Mouse (Mus musculus): ENCODE measurements around the gene Cntfr. TPM values are rescaled to one million over a fixed set of nuclear protein-coding genes. Genes with fewer than 3 reads are reported as not detected.

Cntfr gene
- polyA plus RNA-seq, 1 experiment, result 101 TPM

DNA sequence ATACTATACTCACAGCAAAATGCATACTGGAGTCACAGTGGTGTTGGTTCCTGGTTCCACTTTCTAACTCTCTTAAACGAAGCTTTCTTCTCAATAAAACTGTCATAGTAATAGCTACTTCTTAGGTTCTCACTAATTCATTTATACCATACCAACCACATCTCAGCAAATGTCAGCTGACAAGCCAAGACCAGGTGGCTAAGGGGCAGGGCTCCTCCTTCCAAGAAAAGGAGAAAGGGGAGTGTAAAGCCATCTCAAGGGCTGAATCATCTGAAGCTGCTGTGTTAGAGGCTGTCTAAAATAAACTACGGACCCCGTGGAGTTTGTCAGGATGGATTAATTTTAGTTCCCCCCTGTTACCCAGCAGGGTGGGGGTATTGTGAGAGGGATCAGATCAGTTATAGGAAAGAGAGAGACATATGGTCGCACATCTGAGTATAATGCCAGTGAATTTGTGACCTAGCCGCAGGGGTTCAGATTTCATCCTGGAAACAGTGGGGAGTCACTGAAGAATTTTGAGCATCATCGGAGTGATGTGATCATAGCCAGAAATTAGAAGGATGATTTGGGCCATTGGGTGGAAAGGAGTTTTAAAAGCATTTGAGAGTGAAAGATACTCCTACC is 55.6 kb downstream of the Cntfr start:
- 21% methylated on average over 6 of the region's 6 CpGs for WGBS
- Histone ChIP-seq H3K4me3 (replicated peaks; ENCODE audit: insufficient read depth, low read depth, low read length) (no peak overlapping the region), H3K27ac (ENCODE audit: insufficient read depth, low read length) (no peak overlapping the region), H3K4me1 (ENCODE audit: control insufficient read depth, insufficient read depth, low read length) (peaks cover 31% of the 10 kb centered on the region), H3K27me3 (ENCODE audit: control insufficient read depth, insufficient read depth, low read length) (no peaks in the 10 kb centered on the region)
- peak in 1 of 2 experiments; percentile 47 for DNase-seq
- no peak for TF ChIP-seq POLR2A (IDR thresholded peaks at IDR 0.05; ENCODE audit: borderline replicate concordance, insufficient read depth, low read length)

DNA sequence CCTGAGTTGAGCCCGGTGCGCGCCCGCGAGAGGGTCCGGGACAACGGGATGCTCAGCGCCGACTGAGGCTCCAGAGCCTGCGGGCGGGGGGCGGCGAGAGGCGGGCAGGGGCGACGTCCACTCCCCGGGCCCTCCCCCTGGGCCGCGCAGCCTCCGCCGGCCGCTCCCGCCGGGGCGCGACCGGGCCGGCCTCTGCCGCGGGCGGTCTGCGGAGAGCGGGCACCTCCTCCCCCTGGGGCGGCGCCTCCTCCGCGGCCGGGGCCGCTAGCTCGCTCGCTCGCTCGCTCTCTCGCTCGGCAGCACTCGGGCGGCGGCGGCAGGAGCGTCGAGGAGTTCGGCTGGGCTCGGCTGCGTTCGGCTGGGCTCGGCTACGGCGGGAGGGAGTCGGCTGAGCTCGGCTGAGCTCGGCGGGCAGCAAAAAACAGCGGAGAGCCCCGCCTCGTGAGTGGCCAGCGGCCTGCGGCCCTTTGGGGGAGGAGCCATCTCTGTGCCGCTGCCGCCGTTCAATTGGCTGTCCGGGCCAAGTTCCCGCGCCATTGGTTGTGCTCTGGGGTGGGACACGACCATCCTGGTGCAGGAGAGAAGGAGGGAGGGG is 56.9 kb downstream of the Cntfr start, which contains the start of gene Enho:
TSS of gene Enho (minus strand) at position 412 of the 595 bp plus-strand sequence.
- Histone ChIP-seq H3K27me3 (ENCODE audit: control insufficient read depth, insufficient read depth, low read length) (no peaks in the 10 kb centered on the region), H3K4me1 (ENCODE audit: control insufficient read depth, insufficient read depth, low read length) (peaks cover 44% of the 10 kb centered on the region), H3K4me3 (replicated peaks; ENCODE audit: insufficient read depth, low read depth, low read length) (peak within 1 kb of the TSS; percentile 95), H3K27ac (ENCODE audit: insufficient read depth, low read length) (peak within 1 kb of the TSS; percentile 94)
- DNase-seq, result peak; percentile 96 to 98
- WGBS, result 2% methylated on average over 57 of the region's 74 CpGs
- peak; percentile 39; the same call in 1 of the 2 replicates for TF ChIP-seq POLR2A (IDR thresholded peaks at IDR 0.05; ENCODE audit: borderline replicate concordance, insufficient read depth, low read length)
- TF ChIP-seq CTCF (IDR thresholded peaks at IDR 0.05; ENCODE audit: borderline replicate concordance, insufficient read depth, low read depth, low read length), result no peak

DNA sequence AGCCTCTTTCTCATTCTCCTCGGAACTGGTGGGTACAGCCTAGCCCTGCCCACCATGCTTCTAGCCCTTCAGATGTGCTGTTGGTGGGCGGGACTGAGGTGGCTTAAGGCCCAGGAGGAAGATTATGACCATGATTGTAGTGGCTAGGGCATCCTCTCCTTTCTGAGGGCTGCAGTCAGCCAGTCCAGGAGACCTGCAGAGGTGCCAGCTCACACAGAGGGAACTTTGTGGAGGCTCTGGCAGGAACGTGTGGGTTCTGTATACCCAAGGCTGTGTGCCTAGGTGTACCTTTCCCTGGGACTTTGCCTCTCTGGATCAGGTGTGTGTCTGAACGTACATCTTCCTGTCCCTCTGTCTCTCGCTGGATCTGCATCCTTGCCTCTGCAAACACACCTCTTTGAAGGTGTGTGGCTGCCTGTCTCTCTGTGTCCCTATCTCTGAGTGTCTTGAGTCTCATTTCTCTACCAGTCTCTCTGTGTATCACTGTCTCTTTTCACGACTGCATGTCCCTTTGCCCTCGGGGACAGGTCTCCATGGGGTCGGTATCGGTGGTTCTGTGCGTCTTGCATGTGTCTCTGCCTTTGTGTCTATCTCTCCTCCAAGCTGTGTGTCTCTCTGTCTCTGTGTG is 57.6 kb downstream of the Cntfr start:
- 5% methylated on average over 10 of the region's 10 CpGs for whole genome bisulfite sequencing
- TF ChIP-seq CTCF (IDR thresholded peaks at IDR 0.05; ENCODE audit: borderline replicate concordance, insufficient read depth, low read depth, low read length) (no peak), POLR2A (IDR thresholded peaks at IDR 0.05; ENCODE audit: borderline replicate concordance, insufficient read depth, low read length) (no peak)
- peak; percentile 60 to 72 for DNase-seq
- Histone ChIP-seq H3K27me3 (ENCODE audit: control insufficient read depth, insufficient read depth, low read length) (no peaks in the 10 kb centered on the region), H3K4me1 (ENCODE audit: control insufficient read depth, insufficient read depth, low read length) (peaks cover 46% of the 10 kb centered on the region), H3K4me3 (replicated peaks; ENCODE audit: insufficient read depth, low read depth, low read length) (peak overlapping the region; percentile 95), H3K27ac (ENCODE audit: insufficient read depth, low read length) (peak overlapping the region; percentile 94)

DNA sequence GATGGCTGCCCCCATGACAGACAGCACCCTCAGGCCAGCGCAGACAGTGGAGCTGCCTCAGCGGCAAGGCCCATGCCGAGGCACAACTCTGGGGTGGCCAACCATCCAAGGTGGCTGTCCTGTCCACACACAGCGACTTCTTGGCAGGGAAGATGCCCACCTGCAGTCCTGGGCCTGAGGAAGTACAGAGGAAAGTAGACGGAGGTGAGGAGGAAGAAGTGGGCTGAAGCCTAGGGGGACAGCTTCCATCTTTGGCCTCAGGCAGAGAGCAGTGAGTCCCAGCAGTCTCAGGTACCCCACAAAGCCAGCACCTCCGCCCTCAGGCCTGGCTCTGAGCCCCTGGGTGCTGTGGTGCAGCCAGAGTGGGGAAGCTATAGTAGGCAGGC is 58.1 kb downstream of the Cntfr start:
- H3K27ac ChIP-seq (ENCODE audit: insufficient read depth, low read length), result peak overlapping the region; percentile 94
- H3K4me1 ChIP-seq (ENCODE audit: control insufficient read depth, insufficient read depth, low read length), result peaks cover 46% of the 10 kb centered on the region
- DNase-seq, result peak in 1 of 2 experiments; percentile 45
- H3K27me3 ChIP-seq (ENCODE audit: control insufficient read depth, insufficient read depth, low read length), result no peaks in the 10 kb centered on the region
- WGBS, result 20% methylated on average over 6 of the region's 6 CpGs
- H3K4me3 ChIP-seq (replicated peaks; ENCODE audit: insufficient read depth, low read depth, low read length), result peak overlapping the region; percentile 95
- no peak for TF ChIP-seq CTCF (IDR thresholded peaks at IDR 0.05; ENCODE audit: borderline replicate concordance, insufficient read depth, low read depth, low read length)
- no peak for TF ChIP-seq POLR2A (IDR thresholded peaks at IDR 0.05; ENCODE audit: borderline replicate concordance, insufficient read depth, low read length)

DNA sequence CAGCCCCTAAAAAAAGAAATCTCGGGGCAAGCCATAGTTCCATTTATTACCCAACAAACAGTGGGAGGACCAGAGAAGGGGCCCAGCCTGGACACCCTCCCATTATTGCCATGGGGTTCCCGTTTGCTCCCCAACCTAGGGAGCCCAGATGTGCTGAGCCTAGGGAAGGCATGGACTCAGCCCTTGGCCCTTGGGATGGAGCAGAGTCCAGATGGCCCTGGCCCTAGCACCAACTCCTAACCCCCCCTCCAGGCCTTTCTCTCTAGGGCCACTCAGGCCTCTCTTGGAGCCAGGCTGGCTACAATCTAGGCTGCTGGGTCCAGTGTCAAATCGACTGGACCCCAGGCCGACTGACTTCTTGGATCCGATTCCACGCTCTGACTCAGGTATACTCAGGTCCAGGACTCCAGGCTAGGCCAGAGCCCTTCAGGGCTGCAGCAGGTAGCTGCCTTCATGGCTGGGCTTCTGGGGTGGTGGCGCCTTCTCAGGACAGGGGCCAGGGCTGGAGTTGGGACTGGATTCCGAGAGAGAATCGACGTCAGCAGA is 58.6 kb downstream of the Cntfr start:
- 51% methylated on average over 10 of the region's 10 CpGs for WGBS
- H3K27me3 ChIP-seq (ENCODE audit: control insufficient read depth, insufficient read depth, low read length), result no peaks in the 10 kb centered on the region
- peak overlapping the region; percentile 95 for H3K4me3 ChIP-seq (replicated peaks; ENCODE audit: insufficient read depth, low read depth, low read length)
- H3K4me1 ChIP-seq (ENCODE audit: control insufficient read depth, insufficient read depth, low read length), result peaks cover 46% of the 10 kb centered on the region
- no peak for TF ChIP-seq POLR2A (IDR thresholded peaks at IDR 0.05; ENCODE audit: borderline replicate concordance, insufficient read depth, low read length)
- TF ChIP-seq CTCF (IDR thresholded peaks at IDR 0.05; ENCODE audit: borderline replicate concordance, insufficient read depth, low read depth, low read length), result no peak
- H3K27ac ChIP-seq (ENCODE audit: insufficient read depth, low read length), result peak overlapping the region; percentile 94
- no peak for DNase-seq

DNA sequence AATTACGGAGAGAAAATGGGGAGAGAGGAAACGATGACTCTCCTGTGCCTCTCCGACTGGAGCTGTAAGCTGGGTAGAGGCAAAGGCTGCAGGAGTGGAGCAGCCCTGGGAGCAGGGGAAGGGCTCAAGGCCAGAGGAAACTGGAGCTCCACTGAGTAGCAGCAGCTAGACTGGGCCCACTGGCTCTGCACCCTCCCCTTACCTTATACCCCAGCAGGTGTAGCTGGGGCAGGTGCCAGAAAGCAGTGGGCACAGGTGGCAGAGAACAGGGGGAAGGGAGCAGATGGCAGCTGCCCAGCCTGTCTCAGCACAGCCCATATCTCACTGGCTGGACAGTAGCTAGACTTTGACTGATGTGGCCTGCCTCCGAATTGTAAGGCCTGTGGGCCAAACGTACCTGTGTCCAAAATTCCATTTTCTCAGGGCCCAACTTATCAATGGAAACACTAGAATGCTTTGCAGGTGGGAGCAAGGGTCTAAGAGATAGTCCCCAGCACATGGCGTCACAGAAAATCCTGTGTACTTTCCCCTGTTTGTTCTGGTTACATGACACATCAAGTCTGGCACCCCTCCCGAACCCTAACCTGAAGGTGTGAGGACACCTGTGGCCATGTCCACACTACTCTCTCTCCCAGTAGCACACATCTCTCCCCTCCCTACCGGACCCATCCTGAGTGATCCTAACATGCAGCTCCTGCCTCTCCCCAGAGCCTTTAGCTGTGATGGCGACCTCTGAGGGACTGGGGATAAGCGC is 59.8 kb downstream of the Cntfr start:
- peak overlapping the region; percentile 26; the same call in 1 of the 2 replicates for H3K27ac ChIP-seq (ENCODE audit: insufficient read depth, low read length)
- no peak overlapping the region for H3K4me3 ChIP-seq (replicated peaks; ENCODE audit: insufficient read depth, low read depth, low read length)
- H3K4me1 ChIP-seq (ENCODE audit: control insufficient read depth, insufficient read depth, low read length), result peaks cover 46% of the 10 kb centered on the region
- DNase-seq, result peak; percentile 83 to 86
- no peaks in the 10 kb centered on the region for H3K27me3 ChIP-seq (ENCODE audit: control insufficient read depth, insufficient read depth, low read length)
- WGBS, result 35% methylated on average over 10 of the region's 10 CpGs
- TF ChIP-seq CTCF (IDR thresholded peaks at IDR 0.05; ENCODE audit: borderline replicate concordance, insufficient read depth, low read depth, low read length) (no peak), POLR2A (IDR thresholded peaks at IDR 0.05; ENCODE audit: borderline replicate concordance, insufficient read depth, low read length) (peak; percentile 23; the same call in 1 of the 2 replicates)

DNA sequence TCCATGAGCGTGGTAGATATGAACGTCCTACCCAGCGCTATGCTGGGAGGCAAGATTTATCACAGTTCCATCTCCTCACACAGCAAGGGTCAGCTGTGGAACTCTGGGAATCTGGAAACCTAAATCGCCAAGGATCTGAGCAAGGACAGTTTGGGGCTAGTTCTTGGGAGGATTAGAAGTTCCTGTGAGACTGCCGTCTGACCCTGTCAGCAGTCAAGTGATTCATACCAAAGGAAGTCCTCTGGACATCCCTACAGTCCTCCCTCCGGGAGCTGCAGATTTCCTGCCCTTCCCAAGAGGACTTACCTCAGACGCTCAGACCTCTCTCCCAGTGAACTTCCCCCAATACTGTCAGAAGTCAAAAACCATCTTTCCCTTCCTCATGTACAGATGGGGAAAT is 60.5 kb downstream of the Cntfr start:
- Histone ChIP-seq H3K4me3 (replicated peaks; ENCODE audit: insufficient read depth, low read depth, low read length) (no peak overlapping the region), H3K27ac (ENCODE audit: insufficient read depth, low read length) (0 out of 2 replicates have a peak overlapping the region, but pooled peaks have one; percentile 26), H3K4me1 (ENCODE audit: control insufficient read depth, insufficient read depth, low read length) (peaks cover 52% of the 10 kb centered on the region), H3K27me3 (ENCODE audit: control insufficient read depth, insufficient read depth, low read length) (no peaks in the 10 kb centered on the region)
- WGBS, result 36% methylated on average over 7 of the region's 7 CpGs
- DNase-seq, result no peak
- TF ChIP-seq CTCF (IDR thresholded peaks at IDR 0.05; ENCODE audit: borderline replicate concordance, insufficient read depth, low read depth, low read length), result no peak
- TF ChIP-seq POLR2A (IDR thresholded peaks at IDR 0.05; ENCODE audit: borderline replicate concordance, insufficient read depth, low read length), result no peak
